Mouse (Mus musculus): ENCODE measurements around the gene Col23a1. TPM values are rescaled to one million over a fixed set of nuclear protein-coding genes. Genes with fewer than 3 reads are reported as not detected.

The Col23a1 gene
- total and polyA plus RNA-seq, 3 experiments: 1.1 to 1.7 (median 1.3) TPM

DNA sequence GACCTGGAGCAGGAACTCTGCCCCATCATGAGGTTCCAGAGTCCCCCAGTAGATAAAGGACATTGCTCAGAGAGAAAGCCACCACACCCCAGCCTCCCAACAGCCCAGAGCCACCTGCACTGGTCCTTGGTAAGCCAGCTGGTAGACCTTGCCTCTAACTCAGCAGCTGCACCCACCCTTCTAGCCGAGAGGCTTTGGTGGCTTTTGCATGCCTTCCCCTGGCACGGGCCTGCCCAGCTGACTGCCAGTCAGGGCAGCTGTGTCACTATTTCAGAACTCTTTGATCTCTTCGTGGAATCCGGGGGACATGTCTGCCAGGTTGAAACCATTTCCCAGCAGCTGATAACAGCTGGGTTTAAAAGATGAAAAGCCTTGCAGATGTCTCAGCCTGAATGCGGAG, 204.5 kb downstream of the Col23a1 start:
- no peaks in the 10 kb centered on the region for H3K79me2 ChIP-seq (replicated peaks; ENCODE audit: control insufficient read depth, insufficient read depth, low read length)
- no peak overlapping the region for H3K9ac ChIP-seq (ENCODE audit: low read depth, low read length)
- H3K4me1 ChIP-seq (ENCODE audit: control insufficient read depth, insufficient read depth, low read length): no peaks in the 10 kb centered on the region
- H3K36me3 ChIP-seq (ENCODE audit: control insufficient read depth, insufficient read depth, low read length): no peaks in the 10 kb centered on the region
- no peak overlapping the region for H3K27ac ChIP-seq
- no peak overlapping the region for H3K4me3 ChIP-seq
- WGBS: 35% methylated on average over 5 of the region's 5 CpGs
- TF ChIP-seq CTCF (IDR thresholded peaks at IDR 0.05): no peak
- no peak for TF ChIP-seq EP300 (IDR thresholded peaks at IDR 0.05; ENCODE audit: insufficient read depth, low read depth, low read length)
- TF ChIP-seq POLR2A (IDR thresholded peaks at IDR 0.05; ENCODE audit: insufficient read depth, low read depth, low read length): no peak
- H3K27me3 ChIP-seq (ENCODE audit: control insufficient read depth, insufficient read depth, low read length): no peaks in the 10 kb centered on the region
- no peak for DNase-seq
- intact Hi-C loops (cut with DNase I): no loop called here

DNA sequence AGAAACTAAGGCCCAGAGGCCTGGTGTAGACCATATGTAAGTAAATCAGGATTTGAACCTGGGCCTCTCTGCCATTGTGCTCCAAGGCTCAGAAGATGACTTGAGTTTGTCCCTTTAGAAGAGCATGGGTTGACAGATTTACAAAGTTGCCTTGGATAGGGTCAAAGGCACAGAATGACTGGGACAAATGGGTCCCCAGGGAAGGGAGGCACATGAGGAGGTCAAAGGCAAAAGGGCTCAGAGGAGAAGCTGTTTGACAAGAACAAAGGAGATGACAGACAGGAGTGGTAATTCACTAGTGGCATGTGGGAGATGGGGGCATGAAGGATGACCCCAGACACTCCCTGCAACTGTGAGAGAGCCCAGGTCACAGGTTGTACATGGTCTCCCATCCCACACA, 210.1 kb downstream of the Col23a1 start:
- no peak overlapping the region for H3K27ac ChIP-seq
- no peaks in the 10 kb centered on the region for H3K27me3 ChIP-seq (ENCODE audit: control insufficient read depth, insufficient read depth, low read length)
- no peak overlapping the region for H3K9ac ChIP-seq (ENCODE audit: low read depth, low read length)
- H3K36me3 ChIP-seq (ENCODE audit: control insufficient read depth, insufficient read depth, low read length): no peaks in the 10 kb centered on the region
- H3K79me2 ChIP-seq (replicated peaks; ENCODE audit: control insufficient read depth, insufficient read depth, low read length): no peaks in the 10 kb centered on the region
- no peak for DNase-seq
- TF ChIP-seq EP300 (IDR thresholded peaks at IDR 0.05; ENCODE audit: insufficient read depth, low read depth, low read length) (no peak), CTCF (IDR thresholded peaks at IDR 0.05) (no peak), POLR2A (IDR thresholded peaks at IDR 0.05; ENCODE audit: insufficient read depth, low read depth, low read length) (no peak)
- no peak overlapping the region for H3K4me3 ChIP-seq
- H3K4me1 ChIP-seq (ENCODE audit: control insufficient read depth, insufficient read depth, low read length): no peaks in the 10 kb centered on the region
- intact Hi-C loops (cut with DNase I): no loop called here

DNA sequence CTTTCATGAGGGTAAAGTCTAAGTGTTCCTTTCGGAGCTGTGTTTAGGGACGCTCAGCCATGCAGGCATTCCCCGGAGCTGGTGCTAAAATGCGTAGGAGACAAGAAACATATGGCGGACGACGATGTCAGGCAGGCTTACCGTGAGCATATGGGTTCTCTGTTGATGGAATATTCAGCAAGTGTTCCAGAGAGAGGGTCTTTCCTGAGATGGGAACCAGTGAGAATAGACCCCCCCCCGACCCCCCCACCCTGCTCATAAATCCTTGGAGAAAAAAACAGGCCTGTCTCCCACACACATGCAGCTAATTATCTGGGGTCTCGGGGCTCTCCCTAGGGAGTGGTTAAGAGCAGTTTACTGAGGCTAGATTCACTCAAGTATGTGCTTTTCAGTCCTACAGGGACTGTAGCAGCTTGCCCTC, 212.7 kb downstream of the Col23a1 start:
- H3K79me2 ChIP-seq (replicated peaks; ENCODE audit: control insufficient read depth, insufficient read depth, low read length): no peaks in the 10 kb centered on the region
- H3K4me1 ChIP-seq (ENCODE audit: control insufficient read depth, insufficient read depth, low read length): no peaks in the 10 kb centered on the region
- H3K27ac ChIP-seq: no peak overlapping the region
- TF ChIP-seq EP300 (IDR thresholded peaks at IDR 0.05; ENCODE audit: insufficient read depth, low read depth, low read length): no peak
- no peak for TF ChIP-seq POLR2A (IDR thresholded peaks at IDR 0.05; ENCODE audit: insufficient read depth, low read depth, low read length)
- no peak for TF ChIP-seq CTCF (IDR thresholded peaks at IDR 0.05)
- no peak overlapping the region for H3K9ac ChIP-seq (ENCODE audit: low read depth, low read length)
- no peaks in the 10 kb centered on the region for H3K27me3 ChIP-seq (ENCODE audit: control insufficient read depth, insufficient read depth, low read length)
- H3K4me3 ChIP-seq: no peak overlapping the region
- WGBS: 61% methylated on average over 10 of the region's 10 CpGs
- no peaks in the 10 kb centered on the region for H3K36me3 ChIP-seq (ENCODE audit: control insufficient read depth, insufficient read depth, low read length)
- intact Hi-C loops (cut with DNase I): no loop called here
- DNase-seq: no peak

DNA sequence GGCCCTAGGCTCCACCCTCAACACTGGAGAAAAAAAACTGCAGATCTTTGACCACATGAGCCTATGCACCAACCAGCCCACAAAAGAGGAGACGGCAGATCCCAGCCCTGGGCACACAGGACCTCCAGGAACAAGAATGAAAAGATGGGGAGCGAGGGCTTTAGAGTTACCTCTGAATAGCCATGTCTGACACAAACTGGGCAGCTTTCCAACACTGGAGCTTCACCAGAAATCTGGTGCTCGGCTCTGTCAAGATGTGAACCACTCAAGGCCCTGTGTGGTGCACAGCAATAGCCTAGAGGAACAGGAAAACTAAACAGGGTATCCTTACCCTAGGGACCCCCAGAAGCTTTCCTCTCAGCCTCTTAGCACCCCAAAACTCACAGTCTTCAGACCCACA, 215.2 kb downstream of the Col23a1 start:
- Histone ChIP-seq H3K36me3 (ENCODE audit: control insufficient read depth, insufficient read depth, low read length) (no peaks in the 10 kb centered on the region), H3K27me3 (ENCODE audit: control insufficient read depth, insufficient read depth, low read length) (no peaks in the 10 kb centered on the region), H3K27ac (no peak overlapping the region), H3K79me2 (replicated peaks; ENCODE audit: control insufficient read depth, insufficient read depth, low read length) (no peaks in the 10 kb centered on the region), H3K4me3 (no peak overlapping the region), H3K9ac (ENCODE audit: low read depth, low read length) (no peak overlapping the region), H3K4me1 (ENCODE audit: control insufficient read depth, insufficient read depth, low read length) (no peaks in the 10 kb centered on the region)
- no peak for TF ChIP-seq CTCF (IDR thresholded peaks at IDR 0.05)
- intact Hi-C loops (cut with DNase I): no loop called here
- 48% methylated on average over 3 of the region's 3 CpGs for WGBS
- no peak for DNase-seq

DNA sequence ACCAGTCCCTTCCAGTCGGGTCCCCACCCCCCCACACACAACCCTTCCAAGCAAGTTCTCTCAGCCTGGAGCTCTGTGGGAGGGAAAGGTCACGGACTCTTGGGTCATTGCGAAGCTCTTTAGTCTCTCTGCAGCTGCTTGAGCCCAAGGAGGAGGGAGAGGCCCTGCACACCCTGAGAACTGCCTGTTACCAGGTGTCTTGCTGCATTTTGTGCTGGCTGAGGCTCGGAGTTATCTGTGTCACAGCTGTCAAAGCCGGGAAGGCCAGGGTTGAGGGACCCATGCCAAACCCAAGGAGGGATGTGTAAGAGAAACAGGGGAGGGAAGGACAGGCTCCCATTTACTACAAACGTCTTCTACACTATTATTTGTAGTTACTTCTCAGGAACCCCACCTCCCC, 218.3 kb downstream of the Col23a1 start:
- DNase-seq: peak in 1 of 2 experiments; percentile 13

DNA sequence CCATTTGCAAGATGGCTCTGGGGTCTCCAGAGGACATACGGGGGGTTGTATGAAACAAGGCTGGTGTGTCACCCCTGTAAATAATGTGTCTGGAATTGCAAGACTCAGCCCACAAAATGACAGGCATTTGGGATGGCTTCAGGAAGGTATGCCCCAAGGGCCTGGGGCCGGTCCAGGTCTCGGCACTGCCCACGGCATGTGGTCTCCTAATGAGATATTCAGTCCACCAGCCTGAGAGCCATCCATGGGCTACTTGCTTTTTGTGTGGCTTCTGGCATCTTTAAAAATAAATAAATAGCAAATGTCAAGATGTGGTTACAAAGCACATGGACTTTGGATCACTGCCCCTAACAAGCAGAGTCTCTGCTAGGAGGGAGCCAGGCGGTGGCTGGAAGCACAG, 219.5 kb downstream of the Col23a1 start:
- H3K4me3 ChIP-seq: no peak overlapping the region
- WGBS: 91% methylated on average over 5 of the region's 5 CpGs
- H3K79me2 ChIP-seq (replicated peaks; ENCODE audit: control insufficient read depth, insufficient read depth, low read length): no peaks in the 10 kb centered on the region
- TF ChIP-seq CTCF (IDR thresholded peaks at IDR 0.05) (no peak), POLR2A (IDR thresholded peaks at IDR 0.05; ENCODE audit: insufficient read depth, low read depth, low read length) (no peak), EP300 (IDR thresholded peaks at IDR 0.05; ENCODE audit: insufficient read depth, low read depth, low read length) (no peak)
- H3K27ac ChIP-seq: no peak overlapping the region
- no peaks in the 10 kb centered on the region for H3K27me3 ChIP-seq (ENCODE audit: control insufficient read depth, insufficient read depth, low read length)
- no peaks in the 10 kb centered on the region for H3K4me1 ChIP-seq (ENCODE audit: control insufficient read depth, insufficient read depth, low read length)
- H3K36me3 ChIP-seq (ENCODE audit: control insufficient read depth, insufficient read depth, low read length): no peaks in the 10 kb centered on the region
- no peak for DNase-seq
- no peak overlapping the region for H3K9ac ChIP-seq (ENCODE audit: low read depth, low read length)
- intact Hi-C loops (cut with DNase I): no loop called here

More for the DNA sequence above, 218.3 kb downstream of the Col23a1 start:
- Histone ChIP-seq H3K36me3 (ENCODE audit: control insufficient read depth, insufficient read depth, low read length) (no peaks in the 10 kb centered on the region), H3K27ac (no peak overlapping the region), H3K9ac (ENCODE audit: low read depth, low read length) (no peak overlapping the region), H3K4me3 (no peak overlapping the region), H3K27me3 (ENCODE audit: control insufficient read depth, insufficient read depth, low read length) (no peaks in the 10 kb centered on the region), H3K4me1 (ENCODE audit: control insufficient read depth, insufficient read depth, low read length) (no peaks in the 10 kb centered on the region), H3K79me2 (replicated peaks; ENCODE audit: control insufficient read depth, insufficient read depth, low read length) (no peaks in the 10 kb centered on the region)
- no peak for TF ChIP-seq EP300 (IDR thresholded peaks at IDR 0.05; ENCODE audit: insufficient read depth, low read depth, low read length)
- no peak for TF ChIP-seq CTCF (IDR thresholded peaks at IDR 0.05)
- TF ChIP-seq POLR2A (IDR thresholded peaks at IDR 0.05; ENCODE audit: insufficient read depth, low read depth, low read length): no peak
- intact Hi-C loops (cut with DNase I): no loop called here
- WGBS: 52% methylated on average over 6 of the region's 6 CpGs

Measured in heart, adult 2 months (tissue).